Mouse (Mus musculus) heart, adult 8-10 months (tissue): ENCODE measurements at regions not wholly inside any gene's neighbourhood (a gene's known extent, or its start where the extent isn't known, plus 50 kb on each side); places are given as distances from the start of the nearest gene placed in this dataset.

ENCODE experiments used
- DNase-seq: peaks from one replicate; pipeline ENCODE4 v3.0.0; 2022; ENCODE audit warnings: low spot score

DNA sequence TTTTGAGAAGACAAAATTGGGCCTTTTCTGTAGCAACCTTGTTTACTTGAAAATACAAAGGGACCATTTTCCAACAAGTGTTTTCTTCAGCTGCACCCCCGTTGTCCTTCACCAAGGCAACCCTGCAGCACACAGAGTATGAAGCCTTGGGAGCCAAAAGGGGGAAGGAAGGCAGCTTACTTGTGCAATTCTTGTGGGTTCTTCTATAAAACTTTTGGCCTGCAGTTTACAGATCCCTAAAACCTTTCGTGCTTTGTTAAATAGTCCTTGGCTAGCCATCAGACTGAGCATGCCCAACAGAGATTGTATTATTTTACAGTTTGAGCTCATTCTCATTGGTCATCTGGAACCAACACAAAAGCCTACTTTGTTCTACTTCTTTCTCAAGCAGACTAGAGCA, 140.6 kb upstream of the H2al1a start:
- DNase-seq: no peak

DNA sequence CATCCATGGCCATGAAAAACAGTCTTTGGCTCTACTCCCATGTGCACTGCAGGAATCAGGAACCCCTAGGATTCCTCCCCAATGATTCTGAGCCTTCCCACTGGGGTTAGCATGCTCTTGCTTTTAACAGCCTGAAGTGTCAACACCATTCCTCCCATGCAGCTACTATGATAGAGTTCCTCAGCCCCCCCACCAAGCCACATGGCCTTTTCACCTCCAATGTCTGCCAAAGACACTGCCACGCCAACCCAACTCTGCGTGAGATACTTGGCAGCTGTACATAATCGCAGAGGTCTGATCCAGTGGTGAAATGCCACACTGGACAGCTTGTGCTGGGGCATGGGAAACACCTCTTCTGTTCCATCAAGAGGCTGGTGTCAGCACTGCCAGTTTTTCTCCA, 128.6 kb upstream of the H2al1a start:
- DNase-seq: peak; percentile 21

DNA sequence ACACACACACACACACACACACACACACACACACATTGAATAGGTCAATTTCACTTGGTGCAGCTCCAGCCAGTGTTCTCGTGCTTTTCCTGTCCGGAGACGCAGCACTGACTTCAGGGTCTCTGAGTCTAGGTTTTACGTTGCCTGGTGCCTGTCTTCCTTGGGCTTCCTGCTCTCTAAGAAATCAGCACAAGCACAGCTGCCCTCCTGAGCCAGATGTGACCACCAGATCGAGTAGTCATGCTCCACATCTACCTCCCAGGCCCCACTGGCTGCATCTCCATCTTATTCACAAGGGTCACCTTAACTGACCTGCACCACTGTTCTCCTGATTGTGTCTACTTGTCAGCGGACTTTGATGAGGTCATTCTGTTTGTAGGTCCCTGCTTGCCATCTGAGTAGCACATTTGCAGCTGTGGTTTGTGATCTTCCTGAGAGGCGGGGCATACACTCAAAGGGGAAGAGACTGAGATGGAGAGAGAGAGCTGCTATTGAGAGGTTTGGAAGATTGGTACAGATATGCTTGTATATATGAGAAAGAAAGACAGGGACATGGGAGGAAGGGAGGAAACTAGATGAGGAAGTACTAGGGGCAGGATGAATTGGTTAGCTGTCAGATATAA, 118.8 kb upstream of the H2al1a start:
- no peak for DNase-seq

DNA sequence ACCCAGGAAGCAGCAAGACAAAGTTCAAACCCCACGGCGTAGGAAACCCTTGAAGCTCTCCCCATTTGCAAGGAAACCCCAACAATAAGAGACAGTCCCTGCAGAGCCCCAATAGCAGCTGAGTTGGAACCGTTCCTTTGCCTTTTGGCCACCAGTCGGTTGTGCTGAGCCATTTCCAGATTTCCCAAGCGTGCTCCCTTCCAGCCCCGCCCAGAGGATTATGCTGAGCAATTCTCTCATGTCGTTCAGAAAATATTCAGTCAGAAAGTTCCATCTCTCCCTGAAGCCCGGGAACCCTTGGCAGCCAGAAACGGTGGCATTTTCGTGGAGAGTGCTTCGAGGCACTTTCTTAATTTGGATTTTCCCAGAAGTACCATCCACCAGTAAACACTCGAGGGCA, 117.2 kb upstream of the H2al1a start:
- DNase-seq: peak; percentile 7

DNA sequence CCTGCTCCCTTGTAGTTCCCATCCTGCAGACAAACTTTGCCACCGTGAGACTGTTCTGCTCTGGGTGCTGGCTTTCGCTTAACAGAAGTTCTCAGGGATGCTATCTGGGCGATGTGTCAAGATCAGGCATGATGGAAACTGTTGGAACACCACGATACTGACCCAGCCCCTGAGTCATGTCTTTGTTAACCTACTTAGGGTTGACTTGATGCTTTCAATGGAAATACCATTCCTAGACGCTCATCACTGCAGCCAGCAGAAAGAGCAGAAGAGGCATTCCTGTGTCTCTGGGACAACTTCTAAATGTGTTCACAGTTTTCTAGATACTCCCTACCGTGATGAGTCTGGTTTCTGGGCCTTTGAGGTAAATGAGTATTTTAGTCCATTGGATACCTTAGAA, 108.2 kb upstream of the H2al1a start:
- no peak for DNase-seq

DNA sequence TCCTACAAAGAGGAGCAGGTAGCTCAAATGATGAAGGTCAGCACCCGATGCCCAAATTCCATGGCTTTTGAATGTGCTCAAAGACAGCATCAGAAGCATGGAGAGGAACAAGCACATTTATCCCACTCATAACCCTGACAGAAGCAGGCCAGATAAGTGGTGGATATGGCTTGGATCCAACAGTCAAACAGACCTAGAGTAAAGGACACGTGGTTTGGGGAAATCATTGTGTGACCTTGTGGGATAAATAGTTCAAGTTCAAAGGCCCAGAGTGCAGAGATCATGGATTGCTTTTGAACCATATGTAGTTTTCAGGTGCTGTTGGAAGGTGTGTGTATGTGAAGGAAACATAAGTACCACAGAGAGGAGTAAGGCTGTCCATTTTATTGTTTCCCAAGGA, 94.9 kb upstream of the H2al1a start:
- no peak for DNase-seq

DNA sequence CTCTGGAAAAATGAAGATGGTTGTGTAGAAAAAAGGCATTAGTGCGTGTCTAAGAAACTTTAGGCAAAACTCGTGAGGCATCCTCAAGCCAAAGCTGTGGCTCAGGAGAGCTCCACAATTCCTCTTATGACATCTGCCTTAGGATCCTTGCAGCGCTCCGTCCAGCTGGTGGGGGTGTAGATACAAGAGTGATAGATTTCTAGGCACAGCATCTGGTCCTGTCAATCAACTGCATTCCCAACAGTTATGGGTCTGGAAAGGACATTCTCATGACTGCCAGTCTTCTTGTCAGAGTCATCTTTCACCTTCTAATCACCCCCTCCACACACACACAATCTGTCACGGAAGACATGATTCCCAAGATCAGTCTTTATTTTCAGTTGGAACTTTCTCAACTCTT, 89.2 kb upstream of the H2al1a start:
- no peak for DNase-seq

DNA sequence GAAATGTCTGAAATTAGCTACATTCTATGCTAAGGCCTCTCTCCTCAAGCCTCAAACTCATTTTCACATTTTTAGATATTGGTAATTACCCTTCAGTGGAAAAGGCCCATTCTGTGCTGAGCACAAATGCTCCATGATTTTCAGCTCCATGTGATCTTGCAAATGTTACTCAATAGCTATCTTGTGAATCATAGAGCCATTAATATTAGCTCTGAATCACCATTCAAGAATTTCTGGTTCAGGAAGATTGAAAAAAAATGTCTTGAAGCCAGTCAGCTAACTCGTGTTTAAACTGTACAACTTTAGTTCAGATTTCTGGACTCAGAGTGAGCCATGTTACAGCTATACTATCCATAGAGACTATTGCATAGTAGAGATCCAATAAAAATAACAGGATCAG, 86.2 kb upstream of the H2al1a start:
- DNase-seq: no peak

DNA sequence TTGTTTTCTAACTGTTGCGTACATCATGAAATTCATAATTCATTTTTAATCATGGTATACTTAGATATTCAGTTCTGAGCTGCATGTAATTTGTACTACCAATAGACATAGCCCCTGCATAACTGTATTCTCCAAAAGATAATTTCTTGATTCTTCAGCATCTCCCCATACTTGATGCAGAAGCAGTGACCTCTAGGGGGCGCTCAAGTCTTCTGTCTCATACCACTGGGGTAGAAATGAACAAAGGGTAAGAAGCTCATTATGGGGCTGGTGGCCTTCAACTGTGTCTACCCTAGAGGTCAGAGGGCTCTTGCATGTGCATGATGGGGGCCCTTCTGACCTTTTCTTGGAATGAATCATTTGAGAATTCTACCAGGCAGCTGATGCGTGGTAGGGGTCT, 85.6 kb upstream of the H2al1a start:
- peak; percentile 14 for DNase-seq

DNA sequence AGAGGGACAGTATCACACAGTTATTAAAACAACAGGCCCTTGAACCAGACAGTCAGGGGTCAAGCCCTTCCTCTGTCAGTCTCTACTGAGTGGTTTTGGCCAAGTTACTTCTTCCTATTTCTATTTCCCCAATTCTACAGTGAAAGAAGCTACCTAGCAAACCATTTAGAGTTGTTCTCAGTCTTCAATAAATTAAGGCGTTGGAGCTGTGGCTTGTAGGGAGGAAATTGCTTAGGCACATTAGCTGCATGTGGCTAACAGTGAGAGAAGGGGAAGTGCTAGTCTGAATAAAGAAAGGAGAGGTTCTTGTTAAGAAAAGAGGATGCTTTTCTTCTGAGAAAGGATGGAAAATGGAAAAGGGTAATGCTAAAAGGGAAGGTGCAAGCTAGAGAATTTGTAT, 60.0 kb upstream of the H2al1a start:
- no peak for DNase-seq

DNA sequence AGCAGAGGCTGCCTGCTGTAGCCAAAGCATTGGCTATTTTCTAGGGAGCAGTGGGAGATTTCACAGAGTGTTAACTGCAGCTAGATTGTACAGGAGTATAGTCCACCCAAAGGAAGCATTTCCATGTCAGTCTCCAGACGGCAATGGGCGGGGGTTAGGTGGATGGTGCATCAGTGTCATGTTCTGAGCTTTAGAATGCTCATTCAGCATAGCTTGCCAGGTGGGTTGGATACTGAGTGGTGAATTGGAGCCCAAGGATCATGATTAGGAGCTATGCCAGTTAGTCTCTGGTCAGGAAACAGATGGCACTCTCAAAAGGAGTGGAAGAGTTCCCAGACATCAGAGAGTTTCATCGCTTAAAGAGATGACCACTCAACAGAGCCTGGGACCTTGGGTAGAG, 53.5 kb upstream of the H2al1a start:
- DNase-seq: no peak
